Mouse (Mus musculus): ENCODE measurements around the gene Diablo. TPM values are rescaled to one million over a fixed set of nuclear protein-coding genes. Genes with fewer than 3 reads are reported as not detected.

The Diablo gene
- total and polyA plus RNA-seq, 2 experiments from 2014 or later, result 81.1 to 87.2 TPM

GRCm38 (mm10) chr5:123470784-123471400 lies 53.1 kb downstream of the Diablo start:
- Histone ChIP-seq H3K27ac (ENCODE audit: low read depth, low read length) (no peak overlapping the region), H3K9ac (replicated peaks; ENCODE audit: low read length, poor library complexity, severe bottlenecking) (no peak overlapping the region), H3K4me1 (ENCODE audit: insufficient read depth, low read length) (no peaks in the 10 kb centered on the region), H3K4me3 (ENCODE audit: low read depth, low read length) (no peak overlapping the region), H3K36me3 (ENCODE audit: insufficient read depth, low read length) (no peaks in the 10 kb centered on the region), H3K27me3 (ENCODE audit: insufficient read depth, low read length) (no peaks in the 10 kb centered on the region), H3K9me3 (ENCODE audit: low read length) (no peaks in the 10 kb centered on the region), H3K4me2 (ENCODE audit: low read depth, low read length, poor library complexity, severe bottlenecking) (no peak overlapping the region)
- no peak for DNase-seq (ENCODE audit: low spot score)
- TF ChIP-seq CTCF (IDR thresholded peaks at IDR 0.05), result no peak
- ATAC-seq (ENCODE audit: low FRiP score), result no peak
- WGBS, result 70% methylated on average over 10 of the region's 10 CpGs

DNA sequence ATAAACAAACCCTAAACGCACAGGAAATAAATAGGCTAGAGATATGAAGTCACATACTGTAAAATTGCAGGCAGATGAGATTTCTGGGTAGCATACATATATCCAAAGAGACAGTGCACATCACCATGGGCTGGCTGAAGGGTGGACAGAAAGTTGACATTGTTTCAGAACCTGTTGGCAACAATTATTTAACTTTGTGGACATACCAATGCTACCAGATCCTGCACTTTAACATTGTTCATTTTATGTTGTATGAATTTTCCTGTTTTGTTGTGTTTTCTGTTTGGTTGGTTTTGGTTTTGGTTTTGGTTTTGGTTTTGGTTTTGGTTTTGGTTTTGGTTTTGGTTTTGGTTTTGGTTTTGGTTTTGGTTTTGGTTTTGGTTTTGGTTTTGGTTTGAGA lies 59.3 kb downstream of the Diablo start:
- H3K4me3 ChIP-seq (ENCODE audit: low read depth, low read length), result no peak overlapping the region
- no peak overlapping the region for H3K9ac ChIP-seq (replicated peaks; ENCODE audit: low read length, poor library complexity, severe bottlenecking)
- no peaks in the 10 kb centered on the region for H3K27me3 ChIP-seq (ENCODE audit: insufficient read depth, low read length)
- no peaks in the 10 kb centered on the region for H3K36me3 ChIP-seq (ENCODE audit: insufficient read depth, low read length)
- WGBS, result 88% methylated on average over 1 of the region's 1 CpGs
- H3K4me2 ChIP-seq (ENCODE audit: low read depth, low read length, poor library complexity, severe bottlenecking), result no peak overlapping the region
- no peak for TF ChIP-seq CTCF (IDR thresholded peaks at IDR 0.05)
- DNase-seq (ENCODE audit: low spot score), result no peak
- ATAC-seq (ENCODE audit: low FRiP score), result no peak
- H3K4me1 ChIP-seq (ENCODE audit: insufficient read depth, low read length), result no peaks in the 10 kb centered on the region
- H3K9me3 ChIP-seq (ENCODE audit: low read length), result no peaks in the 10 kb centered on the region
- H3K27ac ChIP-seq (ENCODE audit: low read depth, low read length), result no peak overlapping the region

DNA sequence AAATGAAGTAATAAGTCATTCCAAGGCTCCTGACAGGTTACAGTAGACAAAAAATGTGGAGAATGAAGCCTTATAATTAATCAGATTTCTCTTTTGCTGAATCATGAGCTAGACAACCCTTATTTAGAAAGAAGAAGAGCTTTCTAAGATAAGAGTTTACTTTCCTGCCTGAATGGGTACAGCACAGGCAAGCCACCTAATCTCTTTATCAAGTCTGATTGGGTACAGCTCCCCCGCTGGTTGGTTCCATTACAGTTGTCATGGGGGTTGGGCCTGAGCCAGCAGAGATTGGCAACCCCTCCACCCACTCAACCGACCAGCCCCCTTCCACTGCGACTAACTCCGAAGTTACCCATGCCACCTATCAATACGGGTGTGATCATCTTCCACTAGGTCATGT lies 62.6 kb downstream of the Diablo start:
- WGBS, result 49% methylated on average over 5 of the region's 5 CpGs
- no peaks in the 10 kb centered on the region for H3K27me3 ChIP-seq (ENCODE audit: insufficient read depth, low read length)
- DNase-seq (ENCODE audit: low spot score) (no peak), ATAC-seq (ENCODE audit: low FRiP score) (no peak)
- no peak overlapping the region for H3K9ac ChIP-seq (replicated peaks; ENCODE audit: low read length, poor library complexity, severe bottlenecking)
- H3K36me3 ChIP-seq (ENCODE audit: insufficient read depth, low read length), result 0 out of 2 replicates have a peak, but pooled peaks cover 6% of the 10 kb centered on the region
- H3K27ac ChIP-seq (ENCODE audit: low read depth, low read length), result no peak overlapping the region
- H3K4me1 ChIP-seq (ENCODE audit: insufficient read depth, low read length), result no peaks in the 10 kb centered on the region
- no peak for TF ChIP-seq CTCF (IDR thresholded peaks at IDR 0.05)
- H3K9me3 ChIP-seq (ENCODE audit: low read length), result no peaks in the 10 kb centered on the region
- H3K4me2 ChIP-seq (ENCODE audit: low read depth, low read length, poor library complexity, severe bottlenecking), result no peak overlapping the region
- no peak overlapping the region for H3K4me3 ChIP-seq (ENCODE audit: low read depth, low read length)

Small RNA genes within 50 kb of the gene (microRNA-seq; reads per million reads assigned to microRNA genes)
- 1.0 reads per million for gene Mir7647 (ENCODE audit: borderline number of aligned reads)

Other genes starting within 250 kb of the Diablo start
- gene Bcl7a, start 180.3 kb downstream of the Diablo start, total RNA-seq (2014; rRNA removed), result 33.5 and 40.7 TPM in 2 replicates
- 21.4 and 21.6 TPM in 2 replicates for gene Bcl7a, start 180.3 kb downstream of the Diablo start, polyA plus RNA-seq (2015; fragmentation: Nextera tagmentation; extraction: Ambion mirVana)
- gene Mlxip, start 129.4 kb downstream of the Diablo start, total RNA-seq (2014; rRNA removed), result 16.6 and 17.9 TPM in 2 replicates
- 9.8 and 11.3 TPM in 2 replicates for gene Mlxip, start 129.4 kb downstream of the Diablo start, polyA plus RNA-seq (2015; fragmentation: Nextera tagmentation; extraction: Ambion mirVana)
- 0.61 and 0.77 TPM in 2 replicates for gene Lrrc43, start 34.9 kb downstream of the Diablo start, total RNA-seq (2014; rRNA removed)
- gene Lrrc43, start 34.9 kb downstream of the Diablo start, polyA plus RNA-seq (2015; fragmentation: Nextera tagmentation; extraction: Ambion mirVana), result 1.2 and 1.3 TPM in 2 replicates
- not detected in 2 replicates for gene Il31, start 34.7 kb downstream of the Diablo start, total RNA-seq (2014; rRNA removed)
- not detected in 2 replicates for gene Il31, start 34.7 kb downstream of the Diablo start, polyA plus RNA-seq (2015; fragmentation: Nextera tagmentation; extraction: Ambion mirVana)
- gene B3gnt4, start 13.7 kb downstream of the Diablo start, total RNA-seq (2014; rRNA removed), result 3.9 and 5.3 TPM in 2 replicates
- gene B3gnt4, start 13.7 kb downstream of the Diablo start, polyA plus RNA-seq (2015; fragmentation: Nextera tagmentation; extraction: Ambion mirVana), result 1.3 and 1.4 TPM in 2 replicates
- gene Gm49027, start 1.3 kb upstream of the Diablo start, total RNA-seq (2014; rRNA removed), result 0.93 and 2.1 TPM in 2 replicates
- gene Gm49027, start 1.3 kb upstream of the Diablo start, polyA plus RNA-seq (2015; fragmentation: Nextera tagmentation; extraction: Ambion mirVana), result 0.18 and 0.43 TPM in 2 replicates
- 56.2 and 58.1 TPM in 2 replicates for gene Vps33a, start 48.9 kb upstream of the Diablo start, total RNA-seq (2014; rRNA removed)
- 39.4 and 42.0 TPM in 2 replicates for gene Vps33a, start 48.9 kb upstream of the Diablo start, polyA plus RNA-seq (2015; fragmentation: Nextera tagmentation; extraction: Ambion mirVana)
- gene Clip1, start 160.4 kb upstream of the Diablo start, total RNA-seq (2014; rRNA removed), result 73.1 and 80.0 TPM in 2 replicates
- 64.2 and 77.5 TPM in 2 replicates for gene Clip1, start 160.4 kb upstream of the Diablo start, polyA plus RNA-seq (2015; fragmentation: Nextera tagmentation; extraction: Ambion mirVana)
- 29.6 and 40.6 TPM in 2 replicates for gene Zcchc8, start 196.9 kb upstream of the Diablo start, total RNA-seq (2014; rRNA removed)
- gene Zcchc8, start 196.9 kb upstream of the Diablo start, polyA plus RNA-seq (2015; fragmentation: Nextera tagmentation; extraction: Ambion mirVana), result 41.9 and 46.3 TPM in 2 replicates
- 41.9 and 71.9 TPM in 2 replicates for gene Rsrc2, start 225.2 kb upstream of the Diablo start, total RNA-seq (2014; rRNA removed)
- 117 and 133 TPM in 2 replicates for gene Rsrc2, start 225.2 kb upstream of the Diablo start, polyA plus RNA-seq (2015; fragmentation: Nextera tagmentation; extraction: Ambion mirVana)
- gene Kntc1, start 225.5 kb upstream of the Diablo start, total RNA-seq (2014; rRNA removed), result 2.7 and 9.5 TPM in 2 replicates
- 1.8 and 3.0 TPM in 2 replicates for gene Kntc1, start 225.5 kb upstream of the Diablo start, polyA plus RNA-seq (2015; fragmentation: Nextera tagmentation; extraction: Ambion mirVana)

Data from midbrain, postnatal 0 days (tissue).